Mouse (Mus musculus) heart, postnatal 0 days (tissue): ENCODE data around the gene Osmr. TPM values are rescaled to one million over a fixed set of nuclear protein-coding genes. Genes with fewer than 3 reads are reported as not detected.

Experiments used
- ATAC-seq: fragments of 200-750 bp; cut with Nextera tagmentation; 2 replicates; pipeline ENCODE4 v1.8.0; 2017; ENCODE audit warnings: low read depth, moderate number of reproducible peaks, moderate library complexity; ENCODE audit not compliant: insufficient read depth
- DNase-seq: peaks from one replicate; pipeline ENCODE4 v3.0.0-alpha.2; 2016; ENCODE audit warnings: low spot score
- H3K27ac ChIP-seq: fragments of 300-500 bp; sonication (generic); 2 replicates; pipeline ENCODE4 v1.5.1; 2014; ENCODE audit warnings: low read depth, mild to moderate bottlenecking
- H3K27me3 ChIP-seq: fragments of 300-500 bp; sonication (generic); 2 replicates; pipeline ENCODE4 v1.6.1; 2014; ENCODE audit warnings: low read length, mixed read lengths; ENCODE audit not compliant: control insufficient read depth, insufficient read depth
- H3K36me3 ChIP-seq: fragments of 300-500 bp; sonication (generic); replicated peaks from 2 replicates; pipeline ENCODE4 v1.6.1; 2014; ENCODE audit warnings: low read length, mixed read lengths; ENCODE audit not compliant: control insufficient read depth, insufficient read depth
- H3K4me1 ChIP-seq: fragments of 300-500 bp; sonication (generic); 2 replicates; pipeline ENCODE4 v1.6.1; 2014; ENCODE audit warnings: antibody characterized with exemption; ENCODE audit not compliant: control insufficient read depth, insufficient read depth
- H3K4me2 ChIP-seq: fragments of 300-500 bp; sonication (generic); 2 replicates; pipeline ENCODE4 v1.6.1; 2014; ENCODE audit warnings: low read depth, mild to moderate bottlenecking, low read length, moderate library complexity
- H3K4me3 ChIP-seq: fragments of 300-500 bp; sonication (generic); 2 replicates; pipeline ENCODE4 v1.5.1; 2014; ENCODE audit warnings: low read depth, low read length
- H3K9ac ChIP-seq: fragments of 300-500 bp; sonication (generic); replicated peaks from 2 replicates; pipeline ENCODE4 v1.6.1; 2014; ENCODE audit warnings: low read depth, low read length, mixed read lengths
- H3K9me3 ChIP-seq: fragments of 300-500 bp; sonication (generic); replicated peaks from 2 replicates; pipeline ENCODE4 v1.6.1; 2016; ENCODE audit warnings: low read length; ENCODE audit not compliant: control insufficient read depth
- CTCF ChIP-seq: IDR thresholded peaks from 2 replicates; pipeline ENCODE4 v1.5.1; 2016; ENCODE audit warnings: antibody characterized with exemption, control low read depth, low read depth
- EP300 ChIP-seq: IDR thresholded peaks from 2 replicates; pipeline ENCODE4 v1.6.1; 2016; ENCODE audit warnings: antibody characterized with exemption, low read depth
- WGBS: fragments of 180-500 bp; shearing (Covaris S2); extraction: QIAGEN DNeasy Blood & Tissue Kit; methylation state at CpG from one replicate; pipeline ENCODE4 v1.1.7; 2014; 5-methylcytosine and 5-hydroxymethylcytosine counted together
- polyA plus RNA-seq: library from polyadenylated mRNA; unstranded; fragments of >200 nt; fragmentation: Nextera tagmentation; extraction: Ambion mirVana; gene quantifications from 2 replicates; pipeline ENCODE4 v1.2.1, GENCODE M21; 2015
- total RNA-seq: library from RNA; depleted of rRNA; stranded (reverse); fragments of >200 nt; gene quantifications from 2 replicates; pipeline ENCODE4 v1.2.3, GENCODE M21; 2014; ENCODE audit warnings: low replicate concordance; rRNA removed

Osmr gene
- total RNA-seq (5.5 and 12.4 TPM in 2 replicates), polyA plus RNA-seq (2.5 and 2.6 TPM in 2 replicates)

DNA sequence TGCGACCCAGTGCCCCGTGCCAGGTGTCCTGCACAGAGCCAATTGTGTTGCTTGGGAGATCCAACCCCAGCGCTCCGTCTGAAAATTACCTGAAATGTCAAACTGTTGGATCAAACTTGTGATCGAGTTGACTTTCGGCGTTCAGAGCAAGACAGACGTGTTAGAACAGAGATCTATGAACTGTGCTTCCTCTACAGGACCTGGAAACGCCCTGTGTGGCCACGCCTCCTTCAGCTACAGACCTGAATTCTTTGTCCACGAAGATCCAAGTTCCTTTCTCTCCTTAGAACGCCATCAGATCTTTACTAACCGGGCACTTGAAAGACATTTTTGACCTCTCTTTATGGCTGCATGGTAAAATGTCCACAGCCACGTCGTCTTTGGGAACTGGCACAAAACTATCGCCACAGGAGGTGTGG is at the start of gene Osmr:
TSS of gene Osmr (minus strand) at position 369 of the 419 bp plus-strand sequence.
- TF ChIP-seq EP300 (no peak), CTCF (no peak)
- Histone ChIP-seq H3K27me3 (no peaks in the 10 kb centered on the region), H3K9me3 (no peaks in the 10 kb centered on the region), H3K4me2 (peak within 1 kb of the TSS; percentile 96), H3K27ac (peak within 1 kb of the TSS; percentile 73), H3K36me3 (no peaks in the 10 kb centered on the region), H3K9ac (peak within 1 kb of the TSS; percentile 77), H3K4me1 (peaks cover 12% of the 10 kb centered on the region; the same call in 1 of the 2 replicates), H3K4me3 (peak within 1 kb of the TSS; percentile 76)
- 5% methylated on average over 16 of the region's 16 CpGs for WGBS
- ATAC-seq (peak; percentile 47; the same call in 1 of the 2 replicates), DNase-seq (peak; percentile 27)

DNA sequence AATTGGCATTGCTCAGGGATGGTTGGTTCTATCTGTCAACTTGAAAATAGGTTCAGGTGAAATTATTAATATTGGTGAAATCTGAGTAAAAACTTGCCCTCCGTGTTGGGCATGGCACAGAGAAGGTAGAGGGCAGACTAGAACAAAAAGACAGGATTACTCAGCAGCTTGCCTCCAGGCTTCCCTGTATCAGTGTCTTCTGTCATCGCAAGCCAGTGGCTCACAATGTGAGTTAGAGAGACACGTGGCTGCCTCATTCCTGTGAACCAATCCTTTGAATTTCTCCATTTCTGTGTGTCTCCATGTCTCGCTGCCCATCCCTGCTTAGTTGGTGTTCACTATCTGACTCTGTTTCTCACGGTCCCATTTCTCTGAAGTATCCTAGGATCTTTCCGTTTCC is 44.6 kb upstream of the Osmr start:
- no peak for TF ChIP-seq EP300
- no peak for TF ChIP-seq CTCF
- no peaks in the 10 kb centered on the region for H3K4me1 ChIP-seq
- H3K36me3 ChIP-seq = no peaks in the 10 kb centered on the region
- DNase-seq = no peak
- no peak overlapping the region for H3K9ac ChIP-seq
- no peaks in the 10 kb centered on the region for H3K9me3 ChIP-seq
- H3K4me3 ChIP-seq = no peak overlapping the region
- no peak overlapping the region for H3K4me2 ChIP-seq
- WGBS = 59% methylated on average over 6 of the region's 6 CpGs
- no peak overlapping the region for H3K27ac ChIP-seq
- H3K27me3 ChIP-seq = no peaks in the 10 kb centered on the region
- no peak for ATAC-seq

DNA sequence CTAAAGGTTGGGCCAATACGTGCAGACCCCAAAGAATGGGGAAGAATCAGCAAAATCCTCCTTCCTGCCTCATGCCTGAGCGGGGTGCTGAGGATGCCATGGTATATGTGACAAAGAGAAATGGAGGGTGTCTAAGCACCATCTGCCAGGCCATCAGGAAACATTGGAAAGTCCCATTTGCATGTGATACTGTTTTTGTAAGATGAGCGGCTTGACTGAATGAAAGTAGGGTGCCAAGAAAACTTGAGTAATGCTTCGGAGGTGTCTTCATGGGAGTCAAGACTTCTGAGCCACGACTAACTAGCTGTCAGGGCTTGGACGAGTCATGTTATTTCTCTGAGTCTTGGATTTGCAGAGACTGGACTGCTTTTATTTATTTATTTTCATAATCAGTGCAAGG is 39.4 kb upstream of the Osmr start:
- ATAC-seq (no peak), DNase-seq (no peak)
- H3K27me3 ChIP-seq = peaks cover 3% of the 10 kb centered on the region; the same call in 1 of the 2 replicates
- no peak overlapping the region for H3K27ac ChIP-seq
- TF ChIP-seq CTCF (no peak), EP300 (no peak)
- H3K4me1 ChIP-seq = 0 out of 2 replicates have a peak, but pooled peaks cover 3% of the 10 kb centered on the region
- H3K9ac ChIP-seq = no peak overlapping the region
- H3K9me3 ChIP-seq = no peaks in the 10 kb centered on the region
- no peak overlapping the region for H3K4me2 ChIP-seq
- H3K4me3 ChIP-seq = no peak overlapping the region
- no peaks in the 10 kb centered on the region for H3K36me3 ChIP-seq
- 85% methylated on average over 6 of the region's 6 CpGs for WGBS

DNA sequence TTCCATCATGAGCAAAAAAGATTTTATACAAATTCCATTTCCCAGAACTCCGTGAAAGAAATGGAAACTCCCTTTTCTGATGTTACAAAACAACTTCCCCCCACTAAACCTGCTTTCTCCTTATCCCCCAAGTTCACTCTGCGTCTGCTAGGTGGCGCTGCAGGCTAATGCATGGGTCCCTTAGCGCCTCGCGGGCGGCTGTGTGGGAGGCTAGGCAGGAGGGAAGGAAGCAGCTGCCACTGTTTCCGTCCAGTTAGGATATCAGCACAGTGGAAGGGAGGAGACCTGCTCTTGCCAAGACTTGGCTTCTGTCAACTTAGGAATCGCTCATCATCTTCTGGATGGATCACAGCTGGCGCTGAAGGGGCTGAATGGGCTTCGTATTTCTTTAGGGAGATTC is 34.9 kb upstream of the Osmr start:
- peaks cover 8% of the 10 kb centered on the region for H3K27me3 ChIP-seq
- peak; percentile 89 for DNase-seq
- H3K9ac ChIP-seq = no peak overlapping the region
- 0 out of 2 replicates have a peak, but pooled peaks cover 6% of the 10 kb centered on the region for H3K4me1 ChIP-seq
- H3K9me3 ChIP-seq = no peaks in the 10 kb centered on the region
- WGBS = 3% methylated on average over 11 of the region's 11 CpGs
- H3K4me3 ChIP-seq = no peak overlapping the region
- H3K27ac ChIP-seq = no peak overlapping the region
- H3K36me3 ChIP-seq = no peaks in the 10 kb centered on the region
- peak; percentile 88 for ATAC-seq
- TF ChIP-seq EP300 (peak; percentile 47; the same call in 1 of the 2 replicates), CTCF (peak; percentile 99)
- H3K4me2 ChIP-seq = peak overlapping the region; percentile 37; the same call in 1 of the 2 replicates

DNA sequence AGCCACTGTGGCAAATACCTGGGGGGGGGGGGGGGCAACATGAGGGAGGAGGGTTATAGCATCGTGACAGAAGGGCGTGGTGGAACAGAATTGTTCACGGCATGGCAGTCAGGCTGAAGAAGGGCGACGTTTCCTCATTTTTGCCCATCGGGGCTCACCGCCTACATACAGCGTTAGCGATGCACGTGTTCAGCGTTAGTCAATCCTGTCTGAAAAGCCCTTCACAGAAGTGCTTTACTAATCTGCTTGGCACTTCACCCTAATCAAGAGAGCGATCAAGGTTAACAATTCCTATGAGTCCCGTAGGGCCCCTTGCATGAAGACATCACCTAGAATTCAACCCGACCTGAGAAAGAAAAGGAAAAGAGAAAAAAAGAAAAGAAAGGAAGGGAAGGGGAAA is 34.3 kb upstream of the Osmr start:
- no peak for ATAC-seq
- WGBS = 25% methylated on average over 14 of the region's 14 CpGs

DNA sequence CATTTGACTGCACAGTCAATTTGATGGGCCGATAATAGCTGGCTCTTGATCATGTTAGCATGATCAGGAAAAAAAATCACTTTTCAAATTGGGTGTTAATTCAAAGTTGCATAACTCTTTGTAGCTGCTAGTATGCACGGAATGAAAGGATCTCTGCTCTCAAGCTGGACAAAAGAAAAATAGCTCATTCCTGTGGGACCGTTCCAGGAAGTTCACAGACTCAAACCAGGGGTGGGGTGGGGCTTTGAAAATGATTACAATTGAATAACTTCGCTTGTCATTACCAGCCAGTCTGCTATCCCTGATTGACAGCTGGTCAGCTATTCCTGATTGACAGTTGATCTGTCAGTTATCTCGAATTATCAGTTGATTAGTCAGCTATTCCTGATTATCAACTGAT is 33.8 kb upstream of the Osmr start:
- H3K4me2 ChIP-seq = no peak overlapping the region
- no peak overlapping the region for H3K9ac ChIP-seq
- no peak overlapping the region for H3K27ac ChIP-seq
- peaks cover 8% of the 10 kb centered on the region for H3K27me3 ChIP-seq
- WGBS = 44% methylated on average over 5 of the region's 5 CpGs
- no peak for ATAC-seq
- TF ChIP-seq CTCF (no peak), EP300 (no peak)
- no peaks in the 10 kb centered on the region for H3K36me3 ChIP-seq
- H3K9me3 ChIP-seq = no peaks in the 10 kb centered on the region
- DNase-seq = no peak
- H3K4me1 ChIP-seq = 0 out of 2 replicates have a peak, but pooled peaks cover 8% of the 10 kb centered on the region
- H3K4me3 ChIP-seq = no peak overlapping the region

More for the DNA sequence above, 34.3 kb upstream of the Osmr start:
- Histone ChIP-seq H3K4me3 (no peak overlapping the region), H3K27ac (no peak overlapping the region), H3K9me3 (no peaks in the 10 kb centered on the region), H3K4me2 (peak overlapping the region; percentile 30; the same call in 1 of the 2 replicates), H3K27me3 (peaks cover 8% of the 10 kb centered on the region), H3K36me3 (no peaks in the 10 kb centered on the region), H3K9ac (no peak overlapping the region), H3K4me1 (0 out of 2 replicates have a peak, but pooled peaks cover 8% of the 10 kb centered on the region)
- TF ChIP-seq EP300 (no peak), CTCF (no peak)
- no peak for DNase-seq
